Mouse (Mus musculus) cerebellum, adult 11 months (tissue): ENCODE data around the gene Anks1.

Experiments used
- DNase-seq: peaks from one replicate; pipeline ENCODE4 v3.0.0; 2022

The Anks1 gene

GRCm38 (mm10) chr17:28000389-28000788 lies 91.3 kb downstream of the Anks1 start:
- DNase-seq = no peak

GRCm38 (mm10) chr17:28000851-28001250 lies 91.7 kb downstream of the Anks1 start:
- no peak for DNase-seq

GRCm38 (mm10) chr17:28005393-28005792 lies 96.3 kb downstream of the Anks1 start:
- DNase-seq = no peak

- DNase-seq = no peak
Observed at GRCm38 (mm10) chr17:28006208-28006607, 97.1 kb downstream of the Anks1 start.

- no peak for DNase-seq
Observed at GRCm38 (mm10) chr17:28006611-28007010, 97.5 kb downstream of the Anks1 start.

- DNase-seq = no peak
Observed at GRCm38 (mm10) chr17:28007179-28007811, 98.2 kb downstream of the Anks1 start.

GRCm38 (mm10) chr17:28007857-28008564 lies 98.9 kb downstream of the Anks1 start:
- DNase-seq = no peak

GRCm38 (mm10) chr17:28008565-28008981 lies 99.5 kb downstream of the Anks1 start:
- no peak for DNase-seq

- no peak for DNase-seq
Observed at GRCm38 (mm10) chr17:28009066-28009715, 100.1 kb downstream of the Anks1 start.

- no peak for DNase-seq
Observed at GRCm38 (mm10) chr17:28009716-28010114, 100.6 kb downstream of the Anks1 start.

GRCm38 (mm10) chr17:28010925-28011324 lies 101.8 kb downstream of the Anks1 start:
- DNase-seq = no peak

GRCm38 (mm10) chr17:28012851-28013250 lies 103.7 kb downstream of the Anks1 start:
- DNase-seq = no peak

- no peak for DNase-seq
Observed at GRCm38 (mm10) chr17:28013259-28013875, 104.3 kb downstream of the Anks1 start.

- no peak for DNase-seq
Observed at GRCm38 (mm10) chr17:28014449-28014848, 105.3 kb downstream of the Anks1 start.

- DNase-seq = no peak
Observed at GRCm38 (mm10) chr17:28015068-28015730, 106.1 kb downstream of the Anks1 start.

- DNase-seq = peak; percentile 59
Observed at GRCm38 (mm10) chr17:28016056-28016797, 107.1 kb downstream of the Anks1 start.

- no peak for DNase-seq
Observed at GRCm38 (mm10) chr17:28018344-28018743, 109.2 kb downstream of the Anks1 start.

- DNase-seq = no peak
Observed at GRCm38 (mm10) chr17:28018776-28019175, 109.7 kb downstream of the Anks1 start.

GRCm38 (mm10) chr17:28019785-28020696 lies 110.9 kb downstream of the Anks1 start:
- DNase-seq = no peak

GRCm38 (mm10) chr17:28021911-28022310 lies 112.8 kb downstream of the Anks1 start:
- DNase-seq = no peak
